Mouse (Mus musculus): ENCODE results near the gene Ano7. TPM values are rescaled to one million over a fixed set of nuclear protein-coding genes. Genes with fewer than 3 reads are reported as not detected.

The Ano7 gene
- total and polyA plus RNA-seq, 3 experiments: 0.03 TPM; not detected in 2

DNA sequence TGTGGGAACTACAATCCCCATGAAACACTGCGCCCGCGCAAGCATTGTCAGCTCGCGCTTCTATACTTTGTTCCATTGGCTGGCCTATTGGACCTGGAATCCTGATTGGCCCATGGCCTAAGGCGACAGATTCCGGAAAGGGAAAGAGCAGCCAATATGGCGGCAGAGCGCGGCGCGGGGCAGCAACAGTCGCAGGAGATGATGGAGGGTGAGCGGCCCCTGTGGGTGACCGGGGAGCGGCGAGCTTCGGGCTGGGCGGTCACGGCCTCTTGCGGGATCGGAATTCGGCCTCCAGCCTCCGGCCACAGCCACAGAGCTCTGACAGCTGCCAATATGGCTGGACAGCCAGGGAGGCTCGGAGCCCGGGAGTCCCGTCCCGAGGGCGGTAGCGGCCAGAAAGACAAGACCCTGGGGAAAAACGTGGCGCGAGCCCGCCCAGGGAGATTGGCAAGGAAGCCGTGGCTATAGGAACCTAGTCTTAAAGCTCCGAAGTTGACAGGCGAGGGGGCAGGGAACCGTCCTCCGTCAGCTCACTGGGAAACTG, 30.2 kb upstream of the Ano7 start (continued):
- TF ChIP-seq NRF1 (IDR thresholded peaks at IDR 0.05; ENCODE audit: insufficient read depth, low read depth, low read length, poor library complexity, severe bottlenecking): peak; percentile 70
- no peak for TF ChIP-seq EP300 (IDR thresholded peaks at IDR 0.05; ENCODE audit: low read depth in 1 of 2, low read length in 2 of 2)
- 0 out of 2 replicates have a peak, but pooled peaks have one; percentile 61 for TF ChIP-seq UBTF (IDR thresholded peaks at IDR 0.05; ENCODE audit: borderline replicate concordance, insufficient read depth, low read depth, low read length)
- peak; percentile 78 for TF ChIP-seq TCF12 (IDR thresholded peaks at IDR 0.05; ENCODE audit: low read depth, low read length)
- TF ChIP-seq POLR2A (IDR thresholded peaks at IDR 0.05; ENCODE audit: control insufficient read depth in 1 of 2, insufficient read depth in 1 of 2, low read depth in 1 of 2, low read length in 2 of 2, poor library complexity in 1 of 2): peak; percentile 92 to 96
- TF ChIP-seq MYC (IDR thresholded peaks at IDR 0.05; ENCODE audit: low read depth, low read length): no peak
- no peak for TF ChIP-seq SMC3 (IDR thresholded peaks at IDR 0.05; ENCODE audit: low read depth, low read length)
- TF ChIP-seq RAD21 (IDR thresholded peaks at IDR 0.05; ENCODE audit: low read depth, low read length): no peak
- peak; percentile 98 for TF ChIP-seq HCFC1 (IDR thresholded peaks at IDR 0.05; ENCODE audit: low read depth, low read length)
- TF ChIP-seq JUND (IDR thresholded peaks at IDR 0.05; ENCODE audit: low read depth, low read length): no peak
- TF ChIP-seq TAL1 (IDR thresholded peaks at IDR 0.05; ENCODE audit: low read length): no peak
- TF ChIP-seq KAT2A (conservative IDR thresholded peaks at IDR 0.05; ENCODE audit: low read depth, low read length): peak; percentile 96
- no peak for TF ChIP-seq MAX (IDR thresholded peaks at IDR 0.05; ENCODE audit: low read length)
- TF ChIP-seq POLR2AphosphoS2 (IDR thresholded peaks at IDR 0.05; ENCODE audit: low read length): peak; percentile 86
- 0 out of 2 replicates have a peak, but pooled peaks have one; percentile 25 for TF ChIP-seq USF1 (IDR thresholded peaks at IDR 0.05; ENCODE audit: low read depth, low read length)
- TF ChIP-seq NELFE (IDR thresholded peaks at IDR 0.05; ENCODE audit: low read depth, low read length): peak; percentile 91
- peak; percentile 40; the same call in 1 of the 2 replicates for TF ChIP-seq ZMIZ1 (IDR thresholded peaks at IDR 0.05; ENCODE audit: low read depth, low read length)
- TF ChIP-seq CHD2 (IDR thresholded peaks at IDR 0.05; ENCODE audit: low read length): peak; percentile 70
- peak; percentile 56; the same call in 1 of the 2 replicates for TF ChIP-seq SIN3A (IDR thresholded peaks at IDR 0.05; ENCODE audit: low read length)
- no peak for TF ChIP-seq RCOR1 (IDR thresholded peaks at IDR 0.05; ENCODE audit: low read depth, low read length)

DNA sequence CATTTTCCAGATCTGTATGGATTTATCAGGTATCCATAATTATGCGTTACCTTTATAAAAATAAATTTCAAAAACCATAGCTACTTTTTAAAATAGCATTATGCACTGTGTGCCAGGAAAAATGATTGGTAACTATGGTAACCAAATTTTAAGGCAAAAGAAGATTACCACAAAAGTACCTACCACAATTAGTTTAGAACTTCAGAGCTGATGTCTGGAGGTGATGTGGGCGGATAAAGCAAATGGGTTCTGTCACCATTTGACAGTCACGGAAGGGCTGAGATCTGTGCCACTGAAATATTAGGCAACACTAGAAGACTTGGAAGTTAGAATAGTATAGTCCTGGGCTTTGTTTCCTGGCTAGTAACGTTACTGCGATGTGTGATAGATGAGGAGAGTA, 26.6 kb upstream of the Ano7 start:
- no peak for TF ChIP-seq GABPA (IDR thresholded peaks at IDR 0.05; ENCODE audit: low read depth, low read length)
- TF ChIP-seq ZNF384 (IDR thresholded peaks at IDR 0.05; ENCODE audit: low read depth, low read length): no peak
- no peak for TF ChIP-seq SIN3A (IDR thresholded peaks at IDR 0.05; ENCODE audit: low read length)
- no peak for TF ChIP-seq MYB (IDR thresholded peaks at IDR 0.05; ENCODE audit: low read depth, low read length)
- no peak for TF ChIP-seq TBP (IDR thresholded peaks at IDR 0.05; ENCODE audit: low read depth, low read length)
- no peak for TF ChIP-seq ZKSCAN1 (IDR thresholded peaks at IDR 0.05; ENCODE audit: low read depth, low read length)
- TF ChIP-seq RAD21 (IDR thresholded peaks at IDR 0.05; ENCODE audit: low read depth, low read length): no peak
- no peak for TF ChIP-seq GATA1 (IDR thresholded peaks at IDR 0.05; ENCODE audit: low read depth, low read length)
- no peak for TF ChIP-seq MAX (IDR thresholded peaks at IDR 0.05; ENCODE audit: low read length)
- TF ChIP-seq MAZ (IDR thresholded peaks at IDR 0.05; ENCODE audit: low read depth, low read length): no peak
- no peak for TF ChIP-seq UBTF (IDR thresholded peaks at IDR 0.05; ENCODE audit: borderline replicate concordance, insufficient read depth, low read depth, low read length)
- no peak for TF ChIP-seq POLR2A (IDR thresholded peaks at IDR 0.05; ENCODE audit: control insufficient read depth in 1 of 2, insufficient read depth in 1 of 2, low read depth in 1 of 2, low read length in 2 of 2, poor library complexity in 1 of 2)
- no peak for TF ChIP-seq TCF12 (IDR thresholded peaks at IDR 0.05; ENCODE audit: low read depth, low read length)
- no peak for TF ChIP-seq JUND (IDR thresholded peaks at IDR 0.05; ENCODE audit: low read depth, low read length)
- no peak for DNase-seq (ENCODE audit: low read depth, low spot score)
- H3K79me2 ChIP-seq (ENCODE audit: control insufficient read depth, insufficient read depth, low read length, poor library complexity): peaks cover 26% of the 10 kb centered on the region
- H3K36me3 ChIP-seq (ENCODE audit: control insufficient read depth in 1 of 2, insufficient read depth in 2 of 2, low read length in 2 of 2): peaks cover 13 to 22% of the 10 kb centered on the region in 2 experiments
- H3K9me3 ChIP-seq (replicated peaks; ENCODE audit: insufficient read depth, low read length): no peaks in the 10 kb centered on the region
- no peaks in the 10 kb centered on the region for H3K27me3 ChIP-seq (ENCODE audit: control insufficient read depth in 1 of 2, insufficient read depth in 2 of 2, low read length in 2 of 2)
- H3K4me3 ChIP-seq (ENCODE audit: control insufficient read depth in 1 of 2, insufficient read depth in 1 of 2, low read depth in 2 of 2, low read length in 2 of 2): no peak overlapping the region
- no peak overlapping the region for H3K27ac ChIP-seq (ENCODE audit: control insufficient read depth, low read depth, low read length)
- no peak overlapping the region for H3K9ac ChIP-seq (ENCODE audit: control insufficient read depth, low read depth, low read length, poor library complexity, severe bottlenecking)
- peaks cover 3 to 8% of the 10 kb centered on the region in 2 experiments; a peak in 2 of 4 replicates for H3K4me1 ChIP-seq (ENCODE audit: control insufficient read depth in 1 of 2, insufficient read depth in 2 of 2, low read length in 2 of 2)

Data from MEL (cell line).